Mouse (Mus musculus): Measurements from ENCODE around the gene Zfp691. TPM values are rescaled to one million over a fixed set of nuclear protein-coding genes. Genes with fewer than 3 reads are reported as not detected.

Zfp691 gene
- polyA plus RNA-seq, 1 experiment from 2014 or later: 7.7 TPM

DNA sequence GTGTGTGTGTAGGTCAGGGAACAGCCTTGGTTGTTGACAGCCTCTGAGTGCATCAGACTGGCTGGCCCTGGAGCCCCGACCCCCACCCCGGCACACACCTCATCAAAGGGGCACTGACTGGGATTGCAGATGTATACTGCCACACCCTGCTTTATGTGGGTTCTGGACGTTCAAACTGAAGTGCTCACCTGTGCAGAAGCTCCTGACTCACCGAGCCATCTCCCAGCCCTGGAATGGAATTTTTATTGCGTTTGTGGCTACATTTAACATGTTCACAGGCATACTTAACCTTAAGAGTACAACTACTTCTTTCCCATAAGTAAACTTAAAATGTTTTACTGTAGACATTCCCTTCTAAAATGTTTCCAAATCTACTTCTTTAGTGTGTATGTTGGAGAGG lies 16.1 kb downstream of the Zfp691 start:
- H3K4me3 ChIP-seq (ENCODE audit: low read length): no peak overlapping the region
- ATAC-seq (replicated peaks; ENCODE audit: extremely low read depth, insufficient read depth, low FRiP score): no peak
- 61% methylated on average over 5 of the region's 5 CpGs for WGBS
- no peaks in the 10 kb centered on the region for H3K4me1 ChIP-seq (ENCODE audit: control insufficient read depth, insufficient read depth, low read length)
- no peaks in the 10 kb centered on the region for H3K9me3 ChIP-seq (replicated peaks; ENCODE audit: control insufficient read depth, low read length)
- H3K9ac ChIP-seq (ENCODE audit: low read length): no peak overlapping the region
- H3K36me3 ChIP-seq (ENCODE audit: control insufficient read depth, insufficient read depth): no peaks in the 10 kb centered on the region
- H3K4me2 ChIP-seq (ENCODE audit: low read depth, low read length): no peak overlapping the region
- H3K27me3 ChIP-seq (ENCODE audit: control insufficient read depth, insufficient read depth, low read length): no peaks in the 10 kb centered on the region
- no peak overlapping the region for H3K27ac ChIP-seq (ENCODE audit: low read length)

DNA sequence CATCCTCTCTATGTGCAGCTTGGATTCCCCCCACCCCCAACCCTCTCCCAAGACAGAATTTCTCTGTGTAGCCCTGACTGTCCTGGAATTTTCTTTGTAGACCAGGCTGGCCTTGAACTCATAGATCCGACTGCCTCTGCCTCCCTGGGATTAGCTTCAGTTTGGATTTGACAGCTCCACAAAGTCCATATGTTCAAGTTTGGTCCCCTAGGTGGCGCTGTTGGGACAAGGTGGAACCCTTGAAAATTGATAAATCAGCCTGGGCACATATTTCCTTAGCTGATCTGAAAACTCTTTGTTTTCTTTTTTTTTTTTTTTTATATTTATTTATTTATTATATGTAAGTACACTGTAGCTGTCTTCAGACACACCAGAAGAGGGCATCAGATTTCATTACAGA lies 16.8 kb downstream of the Zfp691 start:
- Histone ChIP-seq H3K4me1 (ENCODE audit: control insufficient read depth, insufficient read depth, low read length) (no peaks in the 10 kb centered on the region), H3K27me3 (ENCODE audit: control insufficient read depth, insufficient read depth, low read length) (no peaks in the 10 kb centered on the region), H3K9me3 (replicated peaks; ENCODE audit: control insufficient read depth, low read length) (no peaks in the 10 kb centered on the region), H3K4me2 (ENCODE audit: low read depth, low read length) (no peak overlapping the region), H3K27ac (ENCODE audit: low read length) (no peak overlapping the region), H3K9ac (ENCODE audit: low read length) (no peak overlapping the region), H3K36me3 (ENCODE audit: control insufficient read depth, insufficient read depth) (no peaks in the 10 kb centered on the region), H3K4me3 (ENCODE audit: low read length) (no peak overlapping the region)
- WGBS: 35% methylated on average over 2 of the region's 2 CpGs
- ATAC-seq (replicated peaks; ENCODE audit: extremely low read depth, insufficient read depth, low FRiP score): no peak

DNA sequence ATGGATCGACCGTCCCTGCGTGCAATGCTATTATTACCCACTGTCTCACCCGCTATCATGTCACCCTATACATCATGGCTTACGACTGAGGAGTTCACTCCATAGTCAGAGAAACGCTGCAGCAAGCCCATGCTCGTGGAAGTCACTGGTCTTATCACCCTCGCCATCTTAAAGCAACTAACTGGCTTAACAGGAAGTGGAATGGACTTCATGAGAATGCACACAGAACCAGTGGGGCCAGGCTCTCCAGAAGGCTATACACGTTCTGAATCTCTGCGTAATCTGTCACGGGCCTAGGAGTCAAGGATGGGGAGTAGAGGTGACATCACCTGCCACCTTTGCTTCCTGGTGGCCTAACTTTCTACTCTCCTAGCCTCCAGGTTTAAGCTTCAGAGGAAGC lies 25.3 kb downstream of the Zfp691 start:
- Histone ChIP-seq H3K36me3 (ENCODE audit: control insufficient read depth, insufficient read depth) (no peaks in the 10 kb centered on the region), H3K27ac (ENCODE audit: low read length) (no peak overlapping the region), H3K4me3 (ENCODE audit: low read length) (no peak overlapping the region), H3K4me2 (ENCODE audit: low read depth, low read length) (no peak overlapping the region), H3K4me1 (ENCODE audit: control insufficient read depth, insufficient read depth, low read length) (no peaks in the 10 kb centered on the region), H3K27me3 (ENCODE audit: control insufficient read depth, insufficient read depth, low read length) (no peaks in the 10 kb centered on the region), H3K9ac (ENCODE audit: low read length) (no peak overlapping the region), H3K9me3 (replicated peaks; ENCODE audit: control insufficient read depth, low read length) (no peaks in the 10 kb centered on the region)
- no peak for ATAC-seq (replicated peaks; ENCODE audit: extremely low read depth, insufficient read depth, low FRiP score)
- WGBS: 69% methylated on average over 11 of the region's 11 CpGs

DNA sequence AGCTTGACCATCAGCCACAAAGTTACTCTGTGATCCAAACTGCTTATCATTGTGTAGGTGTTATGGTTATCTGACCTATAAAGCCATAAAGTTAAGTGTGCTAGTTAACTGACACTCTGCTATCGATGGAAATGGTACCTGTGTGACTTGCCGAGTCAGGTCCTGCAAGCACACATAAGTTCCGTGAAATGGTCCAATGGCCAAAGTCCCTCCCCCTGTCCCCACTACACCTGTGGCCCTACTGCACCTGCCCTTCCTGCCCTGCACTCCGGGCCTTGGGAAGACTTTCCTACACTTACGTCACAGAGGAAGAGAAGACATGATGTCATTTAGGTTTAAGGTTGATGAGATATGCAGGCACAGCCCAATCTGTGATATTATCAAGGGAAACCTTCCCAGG lies 26.6 kb downstream of the Zfp691 start:
- H3K27ac ChIP-seq (ENCODE audit: low read length): no peak overlapping the region
- 90% methylated on average over 5 of the region's 5 CpGs for WGBS
- H3K4me1 ChIP-seq (ENCODE audit: control insufficient read depth, insufficient read depth, low read length): no peaks in the 10 kb centered on the region
- H3K9me3 ChIP-seq (replicated peaks; ENCODE audit: control insufficient read depth, low read length): no peaks in the 10 kb centered on the region
- H3K36me3 ChIP-seq (ENCODE audit: control insufficient read depth, insufficient read depth): no peaks in the 10 kb centered on the region
- ATAC-seq (replicated peaks; ENCODE audit: extremely low read depth, insufficient read depth, low FRiP score): no peak
- no peak overlapping the region for H3K9ac ChIP-seq (ENCODE audit: low read length)
- H3K4me2 ChIP-seq (ENCODE audit: low read depth, low read length): no peak overlapping the region
- no peaks in the 10 kb centered on the region for H3K27me3 ChIP-seq (ENCODE audit: control insufficient read depth, insufficient read depth, low read length)
- H3K4me3 ChIP-seq (ENCODE audit: low read length): no peak overlapping the region

DNA sequence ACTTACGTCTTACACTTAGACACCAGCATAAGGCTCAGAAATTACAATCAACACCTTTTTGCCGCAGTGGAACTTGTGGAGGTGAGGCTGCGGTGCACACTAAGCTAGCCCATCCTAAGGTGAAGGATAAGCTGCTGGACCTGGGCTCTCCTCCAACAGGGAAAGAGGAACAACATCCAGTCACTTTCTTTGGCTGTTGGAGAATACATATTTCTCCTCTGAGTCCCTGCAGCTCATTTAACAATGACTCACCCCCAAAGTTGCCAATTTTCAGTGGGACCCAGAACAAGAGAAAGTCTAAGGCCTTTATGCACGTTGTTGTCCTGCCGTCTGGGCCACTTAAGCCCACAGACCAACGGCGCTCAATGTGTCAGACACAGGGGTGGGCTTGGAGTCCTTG lies 27.2 kb downstream of the Zfp691 start:
- Histone ChIP-seq H3K27ac (ENCODE audit: low read length) (no peak overlapping the region), H3K4me2 (ENCODE audit: low read depth, low read length) (no peak overlapping the region), H3K4me3 (ENCODE audit: low read length) (no peak overlapping the region), H3K36me3 (ENCODE audit: control insufficient read depth, insufficient read depth) (no peaks in the 10 kb centered on the region), H3K9me3 (replicated peaks; ENCODE audit: control insufficient read depth, low read length) (no peaks in the 10 kb centered on the region), H3K27me3 (ENCODE audit: control insufficient read depth, insufficient read depth, low read length) (no peaks in the 10 kb centered on the region), H3K9ac (ENCODE audit: low read length) (no peak overlapping the region), H3K4me1 (ENCODE audit: control insufficient read depth, insufficient read depth, low read length) (no peaks in the 10 kb centered on the region)
- ATAC-seq (replicated peaks; ENCODE audit: extremely low read depth, insufficient read depth, low FRiP score): no peak
- WGBS: 80% methylated on average over 7 of the region's 7 CpGs

DNA sequence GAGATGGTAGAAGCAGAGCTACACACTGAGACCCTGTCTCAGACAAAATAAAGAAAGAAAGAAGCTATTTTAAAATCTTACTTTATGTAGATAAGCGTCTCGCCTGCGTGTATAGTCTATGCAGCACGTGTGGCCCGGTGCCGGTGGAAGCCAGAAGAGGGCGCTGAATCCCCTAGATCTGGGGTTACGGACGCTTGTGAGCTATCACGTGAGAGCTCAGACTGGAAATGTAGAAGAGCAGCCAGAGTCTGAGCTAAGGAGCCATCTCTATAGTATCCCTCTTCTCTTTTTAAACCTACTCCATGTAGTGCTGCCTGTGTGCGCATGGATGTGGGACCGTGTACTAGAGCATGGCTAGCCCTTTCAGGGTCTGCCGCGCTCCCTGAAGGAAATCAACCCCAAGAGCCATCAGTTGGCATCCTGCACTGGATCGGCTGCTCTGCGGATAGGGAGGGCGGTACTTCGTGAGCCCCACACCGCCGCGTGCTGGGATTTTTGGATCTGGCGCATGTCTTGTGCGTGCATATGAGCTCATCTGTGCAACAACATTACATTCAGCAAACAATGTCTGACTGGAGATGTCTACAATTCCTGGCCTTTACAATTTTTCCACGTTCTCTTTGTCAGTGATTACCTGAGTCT lies 31.6 kb downstream of the Zfp691 start:
- no peaks in the 10 kb centered on the region for H3K27me3 ChIP-seq (ENCODE audit: control insufficient read depth, insufficient read depth, low read length)
- H3K36me3 ChIP-seq (ENCODE audit: control insufficient read depth, insufficient read depth): peaks cover 3% of the 10 kb centered on the region
- no peaks in the 10 kb centered on the region for H3K9me3 ChIP-seq (replicated peaks; ENCODE audit: control insufficient read depth, low read length)
- 22% methylated on average over 24 of the region's 24 CpGs for WGBS
- no peak overlapping the region for H3K27ac ChIP-seq (ENCODE audit: low read length)
- H3K4me1 ChIP-seq (ENCODE audit: control insufficient read depth, insufficient read depth, low read length): peaks cover 9% of the 10 kb centered on the region
- peak; percentile 69 for ATAC-seq (replicated peaks; ENCODE audit: extremely low read depth, insufficient read depth, low FRiP score)
- peak overlapping the region; percentile 15; the same call in 1 of the 2 replicates for H3K9ac ChIP-seq (ENCODE audit: low read length)
- peak overlapping the region; percentile 30; the same call in 1 of the 2 replicates for H3K4me3 ChIP-seq (ENCODE audit: low read length)
- H3K4me2 ChIP-seq (ENCODE audit: low read depth, low read length): peak overlapping the region; percentile 60

DNA sequence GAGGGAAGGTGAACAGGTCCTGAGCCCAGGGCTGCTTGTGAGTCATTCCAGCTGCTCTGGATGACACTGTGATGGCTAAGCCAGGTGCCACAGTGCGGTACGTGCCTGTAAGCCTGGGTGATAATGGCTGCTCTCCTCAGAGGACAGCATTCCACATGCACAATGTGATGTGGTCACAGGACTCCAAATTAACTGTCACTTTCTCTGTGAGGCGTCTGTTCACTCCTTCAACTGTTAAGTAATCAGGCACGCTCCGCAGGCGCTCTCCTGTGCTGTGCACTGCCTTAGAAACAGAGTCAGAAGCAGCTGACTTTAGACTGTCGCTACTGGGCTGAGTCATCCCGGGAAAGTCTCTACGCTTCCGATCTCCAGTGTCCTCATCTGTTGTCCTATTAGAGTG lies 32.8 kb downstream of the Zfp691 start:
- Histone ChIP-seq H3K27me3 (ENCODE audit: control insufficient read depth, insufficient read depth, low read length) (no peaks in the 10 kb centered on the region), H3K27ac (ENCODE audit: low read length) (peak overlapping the region; percentile 6), H3K36me3 (ENCODE audit: control insufficient read depth, insufficient read depth) (peaks cover 14% of the 10 kb centered on the region), H3K4me2 (ENCODE audit: low read depth, low read length) (no peak overlapping the region), H3K4me3 (ENCODE audit: low read length) (no peak overlapping the region), H3K9ac (ENCODE audit: low read length) (no peak overlapping the region), H3K4me1 (ENCODE audit: control insufficient read depth, insufficient read depth, low read length) (peaks cover 9% of the 10 kb centered on the region), H3K9me3 (replicated peaks; ENCODE audit: control insufficient read depth, low read length) (no peaks in the 10 kb centered on the region)
- peak; percentile 50; the same call in 1 of the 2 replicates for ATAC-seq (replicated peaks; ENCODE audit: extremely low read depth, insufficient read depth, low FRiP score)
- 40% methylated on average over 10 of the region's 10 CpGs for WGBS

DNA sequence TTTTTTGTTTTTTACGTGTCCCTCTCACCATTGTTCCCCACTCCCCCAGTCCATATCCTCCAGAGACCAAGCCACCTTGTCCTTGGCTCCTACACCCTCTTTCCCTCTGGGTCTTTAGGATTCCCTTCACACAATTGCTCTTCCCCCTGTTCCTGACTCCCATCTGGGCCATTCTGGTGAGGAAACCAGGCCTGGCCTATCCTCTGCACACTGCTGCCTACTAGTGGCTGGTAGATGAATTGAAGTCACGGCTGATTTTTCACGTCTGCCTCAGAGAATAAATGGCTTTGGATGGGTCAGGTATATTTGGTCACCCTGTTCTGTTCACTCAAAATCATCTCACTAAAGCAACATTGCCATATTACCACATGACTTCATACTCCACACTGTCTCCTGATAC lies 33.9 kb downstream of the Zfp691 start:
- no peak overlapping the region for H3K9ac ChIP-seq (ENCODE audit: low read length)
- no peak overlapping the region for H3K4me3 ChIP-seq (ENCODE audit: low read length)
- peaks cover 25% of the 10 kb centered on the region for H3K36me3 ChIP-seq (ENCODE audit: control insufficient read depth, insufficient read depth)
- no peak overlapping the region for H3K27ac ChIP-seq (ENCODE audit: low read length)
- H3K27me3 ChIP-seq (ENCODE audit: control insufficient read depth, insufficient read depth, low read length): no peaks in the 10 kb centered on the region
- no peak for ATAC-seq (replicated peaks; ENCODE audit: extremely low read depth, insufficient read depth, low FRiP score)
- peaks cover 9% of the 10 kb centered on the region for H3K4me1 ChIP-seq (ENCODE audit: control insufficient read depth, insufficient read depth, low read length)
- H3K4me2 ChIP-seq (ENCODE audit: low read depth, low read length): no peak overlapping the region
- 57% methylated on average over 3 of the region's 3 CpGs for WGBS
- H3K9me3 ChIP-seq (replicated peaks; ENCODE audit: control insufficient read depth, low read length): no peaks in the 10 kb centered on the region

DNA sequence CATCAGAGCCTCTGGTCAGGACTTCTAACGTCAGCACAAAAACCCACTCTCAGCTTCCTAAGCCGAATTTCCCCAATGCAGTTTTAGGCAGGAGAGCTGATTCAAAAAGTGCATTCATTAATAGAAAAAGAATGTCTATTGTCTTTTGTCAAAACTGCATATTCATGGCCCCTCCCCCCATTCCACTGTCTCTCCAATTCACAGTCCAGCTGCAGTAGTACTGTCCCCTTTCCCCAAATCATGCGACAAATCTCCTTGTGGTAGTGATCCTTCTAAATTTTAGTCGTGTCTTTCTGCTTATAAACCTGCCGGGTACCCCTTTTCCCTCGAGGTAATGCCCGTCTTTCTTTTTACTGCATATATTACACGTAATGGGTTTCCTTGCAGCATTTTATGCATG lies 35.2 kb downstream of the Zfp691 start:
- Histone ChIP-seq H3K4me1 (ENCODE audit: control insufficient read depth, insufficient read depth, low read length) (peaks cover 9% of the 10 kb centered on the region), H3K36me3 (ENCODE audit: control insufficient read depth, insufficient read depth) (peaks cover 38% of the 10 kb centered on the region), H3K4me3 (ENCODE audit: low read length) (no peak overlapping the region), H3K27ac (ENCODE audit: low read length) (no peak overlapping the region), H3K9me3 (replicated peaks; ENCODE audit: control insufficient read depth, low read length) (no peaks in the 10 kb centered on the region), H3K9ac (ENCODE audit: low read length) (no peak overlapping the region), H3K27me3 (ENCODE audit: control insufficient read depth, insufficient read depth, low read length) (no peaks in the 10 kb centered on the region), H3K4me2 (ENCODE audit: low read depth, low read length) (no peak overlapping the region)
- no peak for ATAC-seq (replicated peaks; ENCODE audit: extremely low read depth, insufficient read depth, low FRiP score)
- WGBS: 60% methylated on average over 8 of the region's 8 CpGs
